Mouse (Mus musculus) activated CD4-positive, CD25-positive, alpha-beta regulatory T cell, adult 4 months (primary cell): ENCODE measurements around the gene Ugt1a9. TPM values are rescaled to one million over a fixed set of nuclear protein-coding genes. Genes with fewer than 3 reads are reported as not detected.

Source experiments
- ATAC-seq: one replicate; pipeline ENCODE4 v1.8.0; 2017
- polyA plus RNA-seq, 2 experiments: library from polyadenylated mRNA; unstranded; fragments of 100-300 nt; shearing (Covaris generic); gene quantifications; one replicate each; pipeline ENCODE4 v1.2.1; 2017

Gene Ugt1a9
- polyA plus RNA-seq, 2 experiments from 2014 or later = 0.25 TPM; not detected in 1

GRCm38 (mm10) chr1:88260604-88261377 lies 190.2 kb downstream of the Ugt1a9 start:
- ATAC-seq = no peak

DNA sequence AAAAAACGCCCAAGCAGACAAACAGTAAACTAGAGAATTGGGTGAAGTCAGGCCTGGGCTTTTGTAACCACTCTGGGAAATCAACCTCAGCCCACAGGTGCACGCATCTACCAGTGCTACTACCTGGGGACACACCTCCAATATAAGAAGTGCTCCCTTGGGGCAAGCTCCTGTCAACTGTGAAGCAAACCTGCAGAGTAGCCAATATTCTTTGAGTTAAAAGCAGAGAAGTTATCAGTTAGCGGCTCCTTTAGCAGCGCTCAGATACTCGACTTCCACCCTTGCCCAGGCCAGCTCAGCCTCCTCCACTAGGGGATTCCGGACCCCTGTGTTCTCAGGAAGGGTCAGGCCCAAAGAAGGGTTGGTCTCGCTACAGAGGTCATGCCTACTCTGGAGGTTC lies 191.1 kb downstream of the Ugt1a9 start:
- ATAC-seq = no peak

DNA sequence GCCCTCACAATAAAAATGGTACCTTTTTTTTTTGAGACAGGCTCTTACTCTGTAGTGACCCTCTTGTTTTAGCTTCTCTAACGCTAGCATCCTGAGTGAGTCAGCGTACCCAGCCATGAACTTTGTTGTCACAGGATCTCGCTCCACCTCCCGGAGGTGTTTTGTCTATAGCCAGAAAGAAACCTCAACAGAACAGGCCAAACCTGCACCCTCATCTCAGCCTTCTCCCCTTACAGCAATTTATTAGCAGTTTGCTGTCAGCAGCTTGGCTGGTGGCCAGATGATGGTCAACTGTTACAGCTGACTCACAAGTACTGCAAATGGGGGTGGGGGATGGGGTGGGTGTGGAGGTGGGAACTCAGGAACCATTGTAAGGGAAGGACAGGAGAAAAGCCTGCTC lies 191.7 kb downstream of the Ugt1a9 start:
- ATAC-seq = peak; percentile 4

GRCm38 (mm10) chr1:88262961-88263360 lies 192.4 kb downstream of the Ugt1a9 start:
- no peak for ATAC-seq

DNA sequence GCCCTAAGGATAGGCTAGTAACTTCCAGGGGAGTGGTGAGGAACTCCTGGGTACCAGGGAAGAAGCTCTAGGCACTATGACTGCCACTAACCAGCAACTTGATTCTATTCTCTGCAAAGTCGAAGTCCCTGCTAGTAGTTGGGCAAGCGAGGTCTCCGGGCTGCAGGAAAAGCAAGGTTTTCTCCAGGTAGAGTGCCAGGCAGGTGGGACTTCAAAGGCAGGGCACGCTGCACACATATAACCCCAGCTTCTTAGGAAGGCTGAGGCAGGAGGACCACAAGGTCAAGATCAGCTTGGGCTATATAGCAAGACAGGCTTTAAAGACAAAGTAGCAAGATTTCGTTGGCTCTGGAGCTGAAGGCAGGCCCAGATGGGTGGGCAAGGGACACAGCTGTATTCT lies 193.2 kb downstream of the Ugt1a9 start:
- no peak for ATAC-seq

- ATAC-seq = no peak
Measured at GRCm38 (mm10) chr1:88264237-88264868, 193.8 kb downstream of the Ugt1a9 start.

DNA sequence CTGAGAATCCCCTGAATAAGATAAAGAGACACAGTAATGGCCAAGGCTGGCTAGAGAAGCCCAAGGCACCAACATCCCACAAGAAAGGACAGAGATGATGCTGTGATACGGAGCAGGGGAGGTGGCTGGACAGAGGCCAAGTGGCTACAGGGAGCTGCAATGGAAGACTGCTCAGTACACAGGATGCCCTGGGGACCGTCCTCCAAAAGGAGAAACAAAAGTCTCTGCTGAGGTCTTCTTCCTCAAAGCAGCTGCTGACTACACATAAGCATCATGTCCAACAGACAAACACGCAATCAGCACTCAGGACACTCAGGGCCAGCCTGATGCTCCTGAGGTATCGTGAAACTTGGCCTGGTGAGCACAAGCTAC lies 194.3 kb downstream of the Ugt1a9 start:
- ATAC-seq = no peak

DNA sequence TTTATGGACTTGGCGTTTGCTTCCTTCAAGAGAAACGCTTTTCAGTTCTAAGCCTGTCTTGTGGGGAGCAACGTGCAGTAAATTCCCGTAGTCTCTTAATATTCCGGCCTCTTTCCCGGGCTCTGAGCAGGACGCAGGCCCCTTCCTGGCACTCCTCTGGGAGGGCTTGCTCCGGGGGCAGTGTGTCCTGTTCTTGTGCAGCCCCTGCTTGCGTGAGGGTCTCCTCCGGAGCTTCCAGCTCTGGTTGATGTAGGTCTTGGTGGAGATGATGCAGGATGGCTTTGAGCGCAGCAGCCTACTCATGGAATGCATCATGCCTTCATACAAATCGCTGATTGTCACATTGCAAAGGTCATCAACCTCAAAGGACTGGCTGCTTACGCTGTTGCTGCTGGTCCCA lies 195.5 kb downstream of the Ugt1a9 start:
- ATAC-seq = no peak

DNA sequence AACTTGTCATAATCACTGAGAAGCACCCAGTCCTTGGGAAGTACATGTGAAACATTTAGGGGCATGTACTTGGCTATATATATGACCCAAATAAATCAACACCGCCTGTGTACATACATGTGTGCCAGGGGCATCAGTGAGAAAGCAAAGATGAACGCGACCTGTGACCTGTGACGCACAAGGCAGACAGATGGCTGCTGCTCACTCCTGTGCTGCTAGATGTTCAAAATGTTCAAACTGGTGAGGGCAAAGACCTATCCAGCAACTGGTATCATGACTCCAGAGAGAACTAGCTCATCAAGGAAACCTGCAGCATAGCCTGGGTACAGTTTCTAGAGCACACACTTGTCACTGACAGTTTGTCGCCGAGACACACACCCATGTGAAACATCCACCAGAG lies 196.9 kb downstream of the Ugt1a9 start:
- ATAC-seq = peak; percentile 21

- ATAC-seq = no peak
Measured at GRCm38 (mm10) chr1:88268070-88268469, 197.5 kb downstream of the Ugt1a9 start.

Other genes with a start within 250 kb of the Ugt1a9 start
- gene Dgkd, start 217.5 kb upstream of the Ugt1a9 start, polyA plus RNA-seq = 10 to 100 TPM; 30.4 to 31.9 TPM
- gene Usp40, start 62.2 kb upstream of the Ugt1a9 start, polyA plus RNA-seq = 10 to 100 TPM; 17.2 to 20.1 TPM
- gene Ugt1a10, start 15.4 kb upstream of the Ugt1a9 start, polyA plus RNA-seq = not detected
- not detected for gene Ugt1a8, start 17.0 kb downstream of the Ugt1a9 start, polyA plus RNA-seq
- gene Ugt1a7c, start 24.3 kb downstream of the Ugt1a9 start, polyA plus RNA-seq = under 1 TPM; 0.17 to 0.45 TPM
- gene Ugt1a6b, start 32.5 kb downstream of the Ugt1a9 start, polyA plus RNA-seq = not detected
- 1 to 10 TPM in 1 of 2 experiments, under 1 TPM in 1; 0.86 to 1.4 TPM for gene Ugt1a6a, start 64.0 kb downstream of the Ugt1a9 start, polyA plus RNA-seq
- gene Ugt1a5, start 95.2 kb downstream of the Ugt1a9 start, polyA plus RNA-seq = not detected
- not detected for gene Ugt1a2, start 129.8 kb downstream of the Ugt1a9 start, polyA plus RNA-seq
- under 1 TPM; 0.48 to 0.63 TPM for gene Dnajb3, start 135.0 kb downstream of the Ugt1a9 start, polyA plus RNA-seq
- not detected for gene Ugt1a1, start 141.2 kb downstream of the Ugt1a9 start, polyA plus RNA-seq
- 1 to 10 TPM; 1.4 to 2.5 TPM for gene Mroh2a, start 156.2 kb downstream of the Ugt1a9 start, polyA plus RNA-seq
- gene Hjurp, start 206.8 kb downstream of the Ugt1a9 start, polyA plus RNA-seq = 10 to 100 TPM; 38.2 to 70.5 TPM
- not detected for gene Trpm8, start 206.9 kb downstream of the Ugt1a9 start, polyA plus RNA-seq